In the genomic region with DNA sequence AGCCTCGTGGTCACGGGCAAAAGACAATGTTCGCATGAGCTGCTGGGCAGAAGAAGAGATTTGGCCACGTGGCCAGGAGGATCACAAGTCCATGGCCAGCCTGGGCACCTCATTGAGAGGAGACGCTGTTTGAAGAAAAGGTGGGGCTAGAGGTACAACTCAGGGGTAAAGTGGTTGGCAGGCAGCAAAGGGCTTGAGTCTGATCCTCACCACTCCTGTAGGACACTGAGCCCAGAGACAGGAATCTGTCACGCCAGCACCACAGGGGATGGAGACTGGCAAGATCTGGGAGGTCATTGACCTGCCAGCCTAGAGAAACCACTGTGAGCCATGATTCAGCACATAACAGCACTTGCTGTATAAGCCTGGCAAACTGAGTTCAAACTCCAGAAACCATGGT, we compare ENCODE assay signal across 29 mouse cellular contexts. TPM values are rescaled to one million over a fixed set of nuclear protein-coding genes. Genes with fewer than 3 reads are reported as not detected.
DNase-seq lines count a peak whose midpoint lies in the region; ATAC-seq and TF ChIP-seq lines count a peak whose summit lies in the region.
"Had no signal": no experiment of that assay in that cellular context is flagged by ENCODE, and none has a peak within 500 bp of the region (broad histone marks: within the 10 kb centered on the region; RNA-seq: fewer than 3 reads in every experiment).

No protein-coding gene starts in this region.

- H3K9me3 ChIP-seq in liver, embryonic 11.5 days (ENCODE audit: control insufficient read depth, low read length), result no peaks in the 10 kb centered on the region
- H3K9me3 ChIP-seq: embryonic facial prominence, embryonic 10.5 days; embryonic facial prominence, embryonic 13.5 days; forebrain, embryonic 12.5 days; forebrain, embryonic 15.5 days; heart, embryonic 12.5 days; heart, embryonic 15.5 days; hindbrain, embryonic 10.5 days; hindbrain, embryonic 13.5 days had no signal

- 27% methylated on average over 6 of the region's 6 CpGs for WGBS in liver, adult 2 months
- 85% methylated on average over 6 of the region's 6 CpGs for WGBS in liver, embryonic 11.5 days

- TF ChIP-seq CTCF in liver, adult 2 months (IDR thresholded peaks at IDR 0.05; ENCODE audit: low read depth, low read length), result no peak

- DNase-seq in kidney, adult 11 months, result peak; percentile 71
- DNase-seq in kidney, postnatal 4 days, result no peak
- peak; percentile 54 to 78 for DNase-seq in kidney, adult 8-10 months
- DNase-seq in kidney, postnatal 14 days, result no peak
- peak; percentile 82 for DNase-seq in liver, adult 2 months (ENCODE audit: extremely low read depth, low read depth, low spot score)
- no peak for DNase-seq in liver, embryonic 11.5 days (ENCODE audit: low spot score)
- DNase-seq: adrenal gland, adult 8-10 months; adrenal gland, postnatal 25 days; cerebellum, adult 11-12 months; cerebellum, adult 8-10 months; cerebellum, postnatal 36 days; embryo, embryonic 11 days; gastrocnemius, postnatal 25 days; heart, adult 18-20 months; heart, postnatal 10 days; heart, postnatal 36 days had no signal

- ATAC-seq in liver, embryonic 11.5 days (replicated peaks; ENCODE audit: low FRiP score), result no peak
- ATAC-seq: activated CD4-positive, CD25-positive, alpha-beta regulatory T cell, adult 4 months; forebrain, embryonic 15.5 days had no signal

- H3K27me3 ChIP-seq in liver, adult 2 months (ENCODE audit: control insufficient read depth, insufficient read depth, low read length), result no peaks in the 10 kb centered on the region
- H3K27me3 ChIP-seq in liver, embryonic 11.5 days (replicated peaks; ENCODE audit: control insufficient read depth, insufficient read depth, low read length), result no peaks in the 10 kb centered on the region
- H3K27me3 ChIP-seq: embryonic facial prominence, embryonic 13.5 days; forebrain, embryonic 12.5 days; forebrain, embryonic 15.5 days; heart, embryonic 12.5 days; heart, embryonic 15.5 days; hindbrain, embryonic 13.5 days had no signal

- no peak overlapping the region for H3K27ac ChIP-seq in liver, adult 2 months (replicated peaks; ENCODE audit: insufficient read depth, low read depth, low read length)
- H3K27ac ChIP-seq in liver, embryonic 11.5 days (ENCODE audit: low read depth, low read length), result no peak overlapping the region
- H3K27ac ChIP-seq: embryonic facial prominence, embryonic 10.5 days; embryonic facial prominence, embryonic 13.5 days; forebrain, embryonic 12.5 days; forebrain, embryonic 15.5 days; heart, embryonic 15.5 days; hindbrain, embryonic 10.5 days; hindbrain, embryonic 13.5 days had no signal

- H3K79me2 ChIP-seq in liver, adult 2 months (ENCODE audit: control insufficient read depth, insufficient read depth, low read length), result no peaks in the 10 kb centered on the region

- H3K9ac ChIP-seq in liver, adult 2 months (ENCODE audit: low read depth, low read length), result no peak overlapping the region
- H3K9ac ChIP-seq in liver, embryonic 11.5 days (ENCODE audit: low read depth, low read length), result no peak overlapping the region; the same call in 1 of the 2 replicates
- H3K9ac ChIP-seq: embryonic facial prominence, embryonic 13.5 days; forebrain, embryonic 12.5 days; forebrain, embryonic 15.5 days; heart, embryonic 12.5 days; heart, embryonic 15.5 days; hindbrain, embryonic 13.5 days had no signal

- H3K4me2 ChIP-seq in liver, embryonic 11.5 days, result no peak overlapping the region
- H3K4me2 ChIP-seq: embryonic facial prominence, embryonic 13.5 days; forebrain, embryonic 12.5 days; forebrain, embryonic 15.5 days; heart, embryonic 12.5 days; heart, embryonic 15.5 days; hindbrain, embryonic 13.5 days had no signal

- H3K4me3 ChIP-seq in liver, adult 2 months (ENCODE audit: insufficient read depth, low read depth, low read length), result no peak overlapping the region
- no peak overlapping the region for H3K4me3 ChIP-seq in liver, embryonic 11.5 days (ENCODE audit: low read depth, low read length)
- H3K4me3 ChIP-seq: embryonic facial prominence, embryonic 10.5 days; embryonic facial prominence, embryonic 13.5 days; erythroblast, embryonic 14.5 days; forebrain, embryonic 12.5 days; forebrain, embryonic 15.5 days; heart, embryonic 12.5 days; heart, embryonic 15.5 days; hindbrain, embryonic 10.5 days; hindbrain, embryonic 13.5 days had no signal

- no peaks in the 10 kb centered on the region for H3K36me3 ChIP-seq in liver, adult 2 months (ENCODE audit: control insufficient read depth, insufficient read depth, low read length)
- H3K36me3 ChIP-seq in liver, embryonic 11.5 days (ENCODE audit: control insufficient read depth, insufficient read depth, low read length), result no peaks in the 10 kb centered on the region
- H3K36me3 ChIP-seq: embryonic facial prominence, embryonic 10.5 days; embryonic facial prominence, embryonic 13.5 days; forebrain, embryonic 12.5 days; forebrain, embryonic 15.5 days; heart, embryonic 12.5 days; heart, embryonic 15.5 days; hindbrain, embryonic 10.5 days; hindbrain, embryonic 13.5 days had no signal

- TF ChIP-seq POLR2A in liver, adult 2 months (IDR thresholded peaks at IDR 0.05; ENCODE audit: extremely low read depth, insufficient read depth, low read length), result no peak

- peaks cover 11% of the 10 kb centered on the region for H3K4me1 ChIP-seq in liver, adult 2 months (ENCODE audit: control insufficient read depth, insufficient read depth, low read length)
- peaks cover 6% of the 10 kb centered on the region for H3K4me1 ChIP-seq in liver, embryonic 11.5 days (replicated peaks; ENCODE audit: control insufficient read depth, insufficient read depth, low read length)
- H3K4me1 ChIP-seq: forebrain, embryonic 15.5 days had no signal

RNA-seq across cellular contexts. Expression of a gene that starts 17.8 kb away (rescaled TPM):
- 0.94 and 1.0 TPM in 2 replicates for total RNA-seq in liver, adult 2 months (2014; rRNA removed)
- 3.7 and 4.3 TPM in 2 replicates for polyA plus RNA-seq in liver, adult 2 months (2012; rRNA removed)
- polyA plus RNA-seq in liver, embryonic 11.5 days (2014; fragmentation: Nextera tagmentation; extraction: Ambion mirVana), result 0.23 TPM in 1 of 2 replicates, not detected in the other
- total RNA-seq: adrenal gland, adult 8-10 months; adrenal gland, postnatal 25 days; gastrocnemius, adult 8-10 months; gastrocnemius, postnatal 25 days; heart, adult 18-20 months; heart, postnatal 10 days; heart, postnatal 36 days had no signal
- polyA plus RNA-seq: activated CD4-positive, CD25-positive, alpha-beta regulatory T cell, adult 4 months; brain, embryonic 14.5 days; cortical plate, adult 2 months; embryonic facial prominence, embryonic 10.5 days; erythroblast, embryonic 14.5 days; forebrain, embryonic 12.5 days; forebrain, embryonic 15.5 days; heart, embryonic 12.5 days; hindbrain, embryonic 10.5 days; hindbrain, embryonic 13.5 days had no signal

RNA-seq across cellular contexts. Expression of a gene that starts 19.6 kb away (rescaled TPM):
- not detected in 2 replicates for total RNA-seq in liver, adult 2 months (2014; rRNA removed)
- polyA plus RNA-seq in liver, adult 2 months (2012; rRNA removed), result 0.15 and 0.21 TPM in 2 replicates
- not detected in 2 replicates for polyA plus RNA-seq in liver, embryonic 11.5 days (2014; fragmentation: Nextera tagmentation; extraction: Ambion mirVana)
- total RNA-seq: adrenal gland, adult 8-10 months; adrenal gland, postnatal 25 days; gastrocnemius, adult 8-10 months; gastrocnemius, postnatal 25 days; heart, adult 18-20 months; heart, postnatal 10 days; heart, postnatal 36 days had no signal
- polyA plus RNA-seq: activated CD4-positive, CD25-positive, alpha-beta regulatory T cell, adult 4 months; erythroblast, embryonic 14.5 days; forebrain, embryonic 15.5 days; heart, embryonic 12.5 days; hindbrain, embryonic 10.5 days had no signal

RNA-seq across cellular contexts. Expression of a gene that starts 24.1 kb away (rescaled TPM):
- total RNA-seq in liver, adult 2 months (2014; rRNA removed), result 0.09 TPM in 1 of 2 replicates, not detected in the other
- polyA plus RNA-seq in liver, adult 2 months (2012; rRNA removed), result 0.04 and 0.13 TPM in 2 replicates
- 0.21 and 0.22 TPM in 2 replicates for polyA plus RNA-seq in liver, embryonic 11.5 days (2014; fragmentation: Nextera tagmentation; extraction: Ambion mirVana)
- total RNA-seq: gastrocnemius, adult 8-10 months; gastrocnemius, postnatal 25 days had no signal
- polyA plus RNA-seq: activated CD4-positive, CD25-positive, alpha-beta regulatory T cell, adult 4 months; erythroblast, embryonic 14.5 days; forebrain, embryonic 15.5 days; hindbrain, embryonic 10.5 days; hindbrain, embryonic 13.5 days had no signal

RNA-seq across cellular contexts. Expression of a gene that starts 27.6 kb away (rescaled TPM):
- total RNA-seq in liver, adult 2 months (2014; rRNA removed), result 14.7 and 18.1 TPM in 2 replicates
- polyA plus RNA-seq in liver, adult 2 months (2012; rRNA removed), result 41.0 and 54.5 TPM in 2 replicates
- polyA plus RNA-seq in liver, embryonic 11.5 days (2014; fragmentation: Nextera tagmentation; extraction: Ambion mirVana), result 84.7 and 90.1 TPM in 2 replicates

RNA-seq across cellular contexts. Expression of a gene that starts 29.8 kb away (rescaled TPM):
- 2.3 and 4.3 TPM in 2 replicates for total RNA-seq in liver, adult 2 months (2014; rRNA removed)
- polyA plus RNA-seq in liver, adult 2 months (2012; rRNA removed), result 3.6 and 5.1 TPM in 2 replicates
- 8.0 and 9.3 TPM in 2 replicates for polyA plus RNA-seq in liver, embryonic 11.5 days (2014; fragmentation: Nextera tagmentation; extraction: Ambion mirVana)

Comparison
In these comparisons a context has a peak if more than half of its experiments do, and no peak if none do; other contexts are left out.
1. DNase-seq: peak in kidney, adult 11 months (single experiment), kidney, adult 8-10 months (2 of 2) and liver, adult 2 months (single experiment); none in kidney, postnatal 4 days (0 of 2), kidney, postnatal 14 days (single experiment) and liver, embryonic 11.5 days (single experiment).